Mouse (Mus musculus) embryonic facial prominence, embryonic 11.5 days (tissue): ENCODE measurements at regions not wholly inside any gene's neighbourhood (a gene's known extent, or its start where the extent isn't known, plus 50 kb on each side); places are given as distances from the start of the nearest gene placed in this dataset.

ENCODE experiments used
- ATAC-seq: fragments of 200-750 bp; cut with Nextera tagmentation; replicated peaks from 2 replicates; pipeline ENCODE4 v1.8.0; 2017; ENCODE audit warnings: low read depth; ENCODE audit not compliant: insufficient number of reproducible peaks, low FRiP score, low TSS enrichment
- DNase-seq: peaks from one replicate; pipeline ENCODE4 v3.0.0-alpha.2; 2015; ENCODE audit warnings: low spot score
- H3K27ac ChIP-seq: fragments of 300-500 bp; sonication (generic); replicated peaks from 2 replicates; pipeline ENCODE4 v1.5.1; 2014; ENCODE audit warnings: mild to moderate bottlenecking, low read depth, low read length, control low read depth
- H3K27me3 ChIP-seq: fragments of 300-500 bp; sonication (generic); 2 replicates; pipeline ENCODE4 v1.6.1; 2014; ENCODE audit warnings: mild to moderate bottlenecking, low read length, moderate library complexity, mixed read lengths; ENCODE audit not compliant: control insufficient read depth, insufficient read depth
- H3K36me3 ChIP-seq: fragments of 300-500 bp; sonication (generic); replicated peaks from 2 replicates; pipeline ENCODE4 v1.6.1; 2014; ENCODE audit warnings: low read depth, mild to moderate bottlenecking, low read length, moderate library complexity, mixed read lengths; ENCODE audit not compliant: control insufficient read depth, insufficient read depth
- H3K4me1 ChIP-seq: fragments of 300-500 bp; sonication (generic); 2 replicates; pipeline ENCODE4 v1.6.1; 2014; ENCODE audit warnings: low read length, mixed read lengths; ENCODE audit not compliant: control insufficient read depth, insufficient read depth
- H3K4me2 ChIP-seq: fragments of 300-500 bp; sonication (generic); 2 replicates; pipeline ENCODE4 v1.6.1; 2014; ENCODE audit warnings: low read depth, mild to moderate bottlenecking, control low read depth, low read length, moderate library complexity
- H3K4me3 ChIP-seq: fragments of 300-500 bp; sonication (generic); 2 replicates; pipeline ENCODE4 v1.5.1; 2014; ENCODE audit warnings: low read depth, low read length, control low read depth
- H3K9ac ChIP-seq: fragments of 300-500 bp; sonication (generic); replicated peaks from 2 replicates; pipeline ENCODE4 v1.6.1; 2014; ENCODE audit warnings: mild to moderate bottlenecking, control low read depth, low read length
- H3K9me3 ChIP-seq: fragments of 300-500 bp; sonication (generic); replicated peaks from 2 replicates; pipeline ENCODE4 v1.6.1; 2016; ENCODE audit warnings: mild to moderate bottlenecking, low read length, inconsistent platforms, mixed read lengths; ENCODE audit not compliant: control insufficient read depth
- WGBS: fragments of 180-500 bp; shearing (Covaris S2); extraction: QIAGEN DNeasy Blood & Tissue Kit; methylation state at CpG from one replicate; pipeline ENCODE4 v1.1.7; 2014; 5-methylcytosine and 5-hydroxymethylcytosine counted together

DNA sequence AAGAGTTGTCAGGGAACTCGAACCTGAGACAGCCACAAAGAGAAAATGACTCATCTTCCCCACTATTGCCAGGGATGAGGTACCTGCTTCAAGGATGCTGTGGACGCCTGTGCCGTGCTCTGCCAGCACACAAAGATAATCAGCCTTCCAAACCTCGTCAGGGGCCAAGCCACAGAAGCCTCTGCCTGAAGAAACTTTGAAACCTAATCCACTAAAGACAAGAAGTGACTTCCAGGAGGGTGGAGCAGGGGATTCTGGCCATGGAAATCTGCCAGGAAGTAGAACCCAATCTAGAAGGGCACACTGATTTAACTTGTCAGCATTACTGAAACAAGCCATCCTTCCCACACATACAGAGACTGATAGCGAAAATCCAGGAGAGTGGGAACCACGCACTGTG lies 100.0 kb upstream of the Ssbp2 start:
- H3K9me3 ChIP-seq: no peaks in the 10 kb centered on the region
- 74% methylated on average over 6 of the region's 6 CpGs for WGBS
- no peaks in the 10 kb centered on the region for H3K27me3 ChIP-seq
- H3K36me3 ChIP-seq: no peaks in the 10 kb centered on the region
- no peaks in the 10 kb centered on the region for H3K4me1 ChIP-seq
- ATAC-seq: no peak
- H3K27ac ChIP-seq: no peak overlapping the region
- DNase-seq: no peak
- no peak overlapping the region for H3K4me3 ChIP-seq
- H3K9ac ChIP-seq: no peak overlapping the region
- no peak overlapping the region for H3K4me2 ChIP-seq

DNA sequence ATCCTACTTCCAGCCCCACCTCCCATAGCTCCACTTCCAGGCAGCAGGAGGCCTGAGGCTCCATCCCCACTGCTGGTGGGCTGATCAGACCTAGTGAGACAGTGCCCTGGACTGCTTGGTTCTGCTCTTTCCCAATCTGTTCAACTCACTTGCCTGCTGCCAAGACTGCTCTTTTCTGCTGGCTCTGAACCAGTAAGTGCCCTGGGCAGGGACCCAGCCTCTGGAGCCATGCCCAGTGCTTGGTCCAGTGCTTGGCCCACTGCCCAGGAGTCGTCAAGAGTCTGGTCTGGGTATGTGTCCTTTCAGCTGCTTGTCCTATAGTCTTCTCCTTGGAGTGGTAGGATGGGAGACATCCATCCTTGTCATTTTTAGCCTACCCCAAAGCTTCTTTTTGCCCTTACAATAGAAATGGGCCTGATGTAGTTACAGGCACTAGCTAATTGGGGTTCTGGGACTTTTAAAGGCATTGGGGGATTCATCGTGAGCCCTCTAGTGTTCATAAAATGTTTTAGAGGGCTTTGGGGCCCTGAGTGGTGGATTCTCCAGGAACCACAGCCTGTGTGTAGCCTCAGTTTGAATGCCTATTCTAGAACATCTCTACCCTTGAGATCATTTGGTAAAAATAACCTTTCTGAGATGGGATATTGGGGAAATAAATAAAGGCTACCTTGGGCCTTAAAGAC lies 94.7 kb upstream of the Ssbp2 start:
- 80% methylated on average over 2 of the region's 2 CpGs for WGBS
- DNase-seq: no peak
- H3K4me3 ChIP-seq: no peak overlapping the region
- no peak overlapping the region for H3K27ac ChIP-seq
- peaks cover 4% of the 10 kb centered on the region; the same call in 1 of the 2 replicates for H3K4me1 ChIP-seq
- ATAC-seq: no peak
- no peak overlapping the region for H3K9ac ChIP-seq
- no peaks in the 10 kb centered on the region for H3K9me3 ChIP-seq
- H3K4me2 ChIP-seq: no peak overlapping the region
- H3K27me3 ChIP-seq: no peaks in the 10 kb centered on the region
- H3K36me3 ChIP-seq: no peaks in the 10 kb centered on the region

DNA sequence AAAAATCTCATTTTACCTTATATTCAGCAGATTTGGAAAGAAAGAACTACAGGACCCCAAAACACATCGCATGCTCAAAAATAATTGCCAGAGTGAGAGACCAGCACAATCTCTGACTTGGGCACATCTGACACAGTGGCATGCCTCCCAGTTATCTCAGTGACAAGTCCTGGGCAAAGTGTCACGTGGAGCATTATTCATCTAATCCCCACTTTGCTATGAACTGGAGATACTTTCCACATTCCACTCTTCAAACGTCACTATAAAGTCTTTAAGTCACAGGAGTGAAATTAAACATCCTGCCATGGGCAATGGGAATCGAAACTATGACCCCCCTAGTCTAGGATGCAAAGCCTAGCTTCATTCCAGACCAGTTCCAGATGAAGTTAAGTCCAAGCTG lies 93.5 kb upstream of the Ssbp2 start:
- DNase-seq (no peak), ATAC-seq (no peak)
- Histone ChIP-seq H3K27me3 (no peaks in the 10 kb centered on the region), H3K9me3 (no peaks in the 10 kb centered on the region), H3K9ac (no peak overlapping the region), H3K4me1 (peaks cover 6% of the 10 kb centered on the region; the same call in 1 of the 2 replicates), H3K4me3 (no peak overlapping the region), H3K36me3 (no peaks in the 10 kb centered on the region), H3K27ac (no peak overlapping the region), H3K4me2 (no peak overlapping the region)
- 63% methylated on average over 4 of the region's 4 CpGs for WGBS

DNA sequence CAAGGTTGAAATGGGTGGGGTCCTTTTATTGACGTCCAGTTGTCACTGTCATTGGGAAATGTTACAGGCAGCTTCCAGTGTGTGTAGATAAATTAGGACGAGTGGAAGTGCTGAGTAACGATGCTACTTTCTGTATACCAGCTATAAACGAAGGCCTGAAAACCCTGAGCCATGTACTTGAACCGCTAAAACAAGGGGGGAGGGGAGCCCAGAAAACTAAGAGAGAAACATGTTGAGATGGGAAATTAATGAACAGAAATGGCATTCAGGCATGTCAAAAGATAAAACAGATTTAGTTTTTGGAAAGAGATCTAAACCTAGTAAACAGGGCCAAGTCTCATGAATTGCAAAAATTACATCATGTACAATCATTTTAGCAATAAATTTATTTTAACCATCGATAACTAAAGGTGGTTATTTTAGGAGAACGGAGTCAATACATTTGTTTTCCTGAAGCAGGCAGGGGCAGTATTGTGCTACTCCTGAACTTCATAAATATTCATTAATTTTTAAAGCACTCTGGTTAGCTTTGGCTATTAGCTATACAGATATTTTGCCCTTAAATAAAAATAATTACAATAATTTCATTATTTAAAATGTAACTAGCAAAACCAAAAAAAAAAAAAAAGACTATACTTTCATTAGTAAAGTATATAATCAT lies 92.1 kb upstream of the Ssbp2 start:
- Histone ChIP-seq H3K9ac (no peak overlapping the region), H3K4me3 (no peak overlapping the region), H3K27me3 (no peaks in the 10 kb centered on the region), H3K4me1 (peaks cover 8% of the 10 kb centered on the region), H3K4me2 (no peak overlapping the region), H3K36me3 (no peaks in the 10 kb centered on the region), H3K9me3 (no peaks in the 10 kb centered on the region), H3K27ac (no peak overlapping the region)
- ATAC-seq: no peak
- 51% methylated on average over 7 of the region's 7 CpGs for WGBS
- peak; percentile 42 for DNase-seq

DNA sequence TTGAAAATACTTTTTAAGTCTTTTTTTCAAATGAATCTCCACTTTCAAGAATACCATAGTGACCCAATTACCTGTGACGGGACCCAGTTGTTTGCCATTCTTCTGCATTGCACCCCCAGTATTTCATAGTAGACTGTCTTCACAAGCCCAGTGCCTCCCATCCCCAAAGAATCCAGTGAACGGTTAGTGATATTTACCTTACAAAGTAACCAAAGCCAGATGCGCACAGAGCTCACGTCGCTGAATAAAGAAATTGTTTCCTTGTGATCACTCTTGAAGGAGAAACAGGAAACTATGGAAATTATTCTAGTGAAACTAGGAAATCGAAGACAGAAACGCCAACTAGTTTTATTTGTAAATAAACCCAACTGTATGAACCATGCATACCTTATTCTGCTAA lies 91.4 kb upstream of the Ssbp2 start:
- H3K27me3 ChIP-seq: no peaks in the 10 kb centered on the region
- WGBS: 31% methylated on average over 7 of the region's 7 CpGs
- H3K4me1 ChIP-seq: peaks cover 8% of the 10 kb centered on the region
- no peak overlapping the region for H3K4me3 ChIP-seq
- DNase-seq: peak; percentile 89
- no peak for ATAC-seq
- H3K4me2 ChIP-seq: no peak overlapping the region
- H3K27ac ChIP-seq: peak overlapping the region; percentile 99
- no peaks in the 10 kb centered on the region for H3K36me3 ChIP-seq
- H3K9me3 ChIP-seq: no peaks in the 10 kb centered on the region
- no peak overlapping the region for H3K9ac ChIP-seq

DNA sequence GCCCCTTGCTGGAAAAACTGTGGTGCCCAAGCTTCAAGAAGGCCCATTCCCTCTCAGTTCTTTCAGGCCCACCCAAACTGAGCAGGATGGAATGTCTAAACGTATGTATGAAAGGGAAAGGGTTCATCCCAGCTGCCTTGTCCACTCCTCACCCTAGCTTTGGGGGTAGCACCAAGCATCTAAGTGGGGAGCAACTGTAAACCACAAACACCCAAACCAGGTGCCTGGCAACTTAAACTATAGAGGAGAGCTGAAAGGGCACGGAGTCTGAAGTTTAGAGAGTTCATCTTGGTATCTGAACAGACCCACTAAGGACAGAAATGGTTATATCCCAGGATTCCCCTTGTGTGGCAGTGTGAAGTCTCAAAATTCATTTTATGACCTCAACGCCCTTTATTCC lies 90.1 kb upstream of the Ssbp2 start:
- Histone ChIP-seq H3K4me2 (peak overlapping the region; percentile 71), H3K9ac (peak overlapping the region; percentile 73), H3K4me1 (peaks cover 10% of the 10 kb centered on the region), H3K36me3 (no peaks in the 10 kb centered on the region), H3K4me3 (peak overlapping the region; percentile 37; the same call in 1 of the 2 replicates), H3K27me3 (no peaks in the 10 kb centered on the region), H3K9me3 (no peaks in the 10 kb centered on the region), H3K27ac (peak overlapping the region; percentile 99)
- no peak for ATAC-seq
- no peak for DNase-seq
- 23% methylated on average over 3 of the region's 3 CpGs for WGBS

DNA sequence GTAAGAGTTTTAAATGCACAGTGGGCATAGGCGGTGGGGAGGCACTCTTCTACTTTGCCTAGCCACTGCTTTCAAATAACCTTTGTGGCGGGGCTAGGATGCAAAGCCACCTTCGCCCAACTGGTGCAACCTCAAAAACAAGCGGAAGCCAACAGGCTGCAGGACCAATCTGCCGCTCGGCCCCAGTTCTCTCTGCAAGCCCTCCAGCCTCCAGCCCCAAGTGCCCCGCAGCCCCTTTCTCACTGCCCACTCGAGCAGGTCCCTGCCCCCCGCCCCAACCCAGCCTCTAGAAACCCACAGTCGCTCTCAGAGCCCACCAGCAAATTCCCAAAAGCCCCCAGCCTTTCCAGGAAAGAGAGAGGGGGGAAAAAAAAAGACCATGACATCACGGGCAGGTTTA lies 89.6 kb upstream of the Ssbp2 start:
- Histone ChIP-seq H3K4me3 (peak overlapping the region; percentile 37), H3K9ac (peak overlapping the region; percentile 73), H3K4me1 (peaks cover 10% of the 10 kb centered on the region), H3K9me3 (no peaks in the 10 kb centered on the region), H3K27ac (peak overlapping the region; percentile 99), H3K27me3 (no peaks in the 10 kb centered on the region), H3K4me2 (peak overlapping the region; percentile 71), H3K36me3 (no peaks in the 10 kb centered on the region)
- ATAC-seq (peak; percentile 9), DNase-seq (peak; percentile 64)
- WGBS: 2% methylated on average over 11 of the region's 11 CpGs

DNA sequence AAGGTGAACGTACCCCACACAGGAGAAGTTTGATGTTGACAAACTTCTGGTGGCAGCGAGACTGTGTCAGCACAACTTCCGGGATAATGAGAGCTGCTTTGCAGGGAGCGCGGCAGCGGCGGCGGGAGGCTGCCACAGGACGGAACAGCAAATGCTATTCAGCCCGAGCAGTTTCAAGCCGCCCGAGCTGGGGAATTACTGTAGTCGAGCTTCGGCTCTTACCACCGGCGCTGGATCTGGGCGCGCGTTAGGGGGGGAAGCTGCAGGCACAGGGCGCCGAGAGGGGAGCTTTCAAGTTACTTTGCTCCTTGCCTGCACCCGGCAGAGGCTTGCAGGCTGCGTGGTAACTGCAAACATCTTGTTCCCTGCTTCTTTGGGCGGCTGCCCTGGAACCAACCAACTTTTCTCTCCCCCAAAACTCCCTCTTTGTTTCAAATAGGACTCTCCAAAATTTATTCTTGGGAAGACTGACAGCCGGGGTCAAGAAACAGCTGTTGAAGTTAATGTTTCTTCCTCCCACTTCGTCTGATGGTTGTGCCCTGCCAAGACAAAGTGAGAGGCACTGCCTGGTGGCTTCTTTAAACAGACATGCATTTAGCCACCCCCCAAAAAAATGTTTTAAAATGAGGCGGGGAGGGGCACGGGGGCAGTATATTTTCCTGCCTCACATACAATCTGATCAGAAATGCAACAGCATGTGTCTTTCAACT lies 89.0 kb upstream of the Ssbp2 start:
- whole genome bisulfite sequencing: under 1% methylated on average over 28 of the region's 28 CpGs
- Histone ChIP-seq H3K4me3 (peak overlapping the region; percentile 37), H3K4me2 (peak overlapping the region; percentile 71), H3K36me3 (no peaks in the 10 kb centered on the region), H3K9me3 (no peaks in the 10 kb centered on the region), H3K27me3 (no peaks in the 10 kb centered on the region), H3K27ac (peak overlapping the region; percentile 99), H3K4me1 (peaks cover 10% of the 10 kb centered on the region), H3K9ac (peak overlapping the region; percentile 73)
- ATAC-seq: peak; percentile 92
- peak; percentile 98 for DNase-seq
